Mouse (Mus musculus) midbrain, postnatal 0 days (tissue): ENCODE measurements around the gene Slc25a26. TPM values are rescaled to one million over a fixed set of nuclear protein-coding genes. Genes with fewer than 3 reads are reported as not detected.

Experiments used
- ATAC-seq: fragments of 200-750 bp; cut with Nextera tagmentation; 2 replicates; pipeline ENCODE4 v1.8.0; 2017; ENCODE audit warnings: moderate number of reproducible peaks, mild to moderate bottlenecking, moderate TSS enrichment, moderate library complexity; ENCODE audit not compliant: low FRiP score
- DNase-seq: peaks from one replicate; pipeline ENCODE4 v3.0.0-alpha.2; 2015; ENCODE audit warnings: low spot score
- H3K27ac ChIP-seq: fragments of 300-500 bp; sonication (generic); 2 replicates; pipeline ENCODE4 v1.5.1; 2014; ENCODE audit warnings: low read depth, mild to moderate bottlenecking, low read length, mixed read lengths
- H3K27me3 ChIP-seq: fragments of 300-500 bp; sonication (generic); 2 replicates; pipeline ENCODE4 v1.6.1; 2014; ENCODE audit warnings: low read length, control low read depth, mixed read lengths; ENCODE audit not compliant: insufficient read depth
- H3K36me3 ChIP-seq: fragments of 300-500 bp; sonication (generic); 2 replicates; pipeline ENCODE4 v1.6.1; 2014; ENCODE audit warnings: low read length, control low read depth, mixed read lengths; ENCODE audit not compliant: insufficient read depth
- H3K4me1 ChIP-seq: fragments of 300-500 bp; sonication (generic); 2 replicates; pipeline ENCODE4 v1.6.1; 2014; ENCODE audit warnings: mild to moderate bottlenecking, control low read depth, antibody characterized with exemption, low read length, mixed read lengths; ENCODE audit not compliant: insufficient read depth
- H3K4me2 ChIP-seq: fragments of 300-500 bp; sonication (generic); 2 replicates; pipeline ENCODE4 v1.6.1; 2014; ENCODE audit warnings: low read depth, mild to moderate bottlenecking, low read length, mixed read lengths; ENCODE audit not compliant: poor library complexity, severe bottlenecking
- H3K4me3 ChIP-seq: fragments of 300-500 bp; sonication (generic); 2 replicates; pipeline ENCODE4 v1.5.1; 2014; ENCODE audit warnings: low read depth, mild to moderate bottlenecking, low read length, moderate library complexity
- H3K9ac ChIP-seq: fragments of 300-500 bp; sonication (generic); replicated peaks from 2 replicates; pipeline ENCODE4 v1.6.1; 2014; ENCODE audit warnings: mild to moderate bottlenecking, low read length, moderate library complexity, mixed read lengths; ENCODE audit not compliant: poor library complexity, severe bottlenecking
- H3K9me3 ChIP-seq: fragments of 300-500 bp; sonication (generic); 2 replicates; pipeline ENCODE4 v1.6.1; 2016; ENCODE audit warnings: low read length, control low read depth
- CTCF ChIP-seq: IDR thresholded peaks from 2 replicates; pipeline ENCODE4 v1.5.1; 2016; ENCODE audit warnings: antibody characterized with exemption, mild to moderate bottlenecking
- WGBS: fragments of 180-500 bp; shearing (Covaris S2); extraction: QIAGEN DNeasy Blood & Tissue Kit; methylation state at CpG from one replicate; pipeline ENCODE4 v1.1.7; 2014; 5-methylcytosine and 5-hydroxymethylcytosine counted together
- microRNA-seq: library from miRNA; unstranded; fragments of <30 nt; microRNA quantifications from one replicate; pipeline ENCODE4, GENCODE M21; 2016; ENCODE audit warnings: borderline number of aligned reads
- polyA plus RNA-seq: library from polyadenylated mRNA; unstranded; fragments of >200 nt; fragmentation: Nextera tagmentation; extraction: Ambion mirVana; gene quantifications from 2 replicates; pipeline ENCODE4 v1.2.1, GENCODE M21; 2015
- total RNA-seq: library from RNA; depleted of rRNA; stranded (reverse); fragments of >200 nt; gene quantifications from 2 replicates; pipeline ENCODE4 v1.2.3, GENCODE M21; 2014; rRNA removed

Gene Slc25a26
- total and polyA plus RNA-seq, 2 experiments from 2014 or later, result 10.7 to 11.8 TPM

- peaks cover 3% of the 10 kb centered on the region for H3K4me1 ChIP-seq
- H3K9me3 ChIP-seq, result no peaks in the 10 kb centered on the region
- DNase-seq (no peak), ATAC-seq (no peak)
- no peak for TF ChIP-seq CTCF
- no peak overlapping the region for H3K4me3 ChIP-seq
- no peak overlapping the region for H3K4me2 ChIP-seq
- no peak overlapping the region for H3K9ac ChIP-seq
- no peaks in the 10 kb centered on the region for H3K36me3 ChIP-seq
- 77% methylated on average over 6 of the region's 6 CpGs for WGBS
- no peaks in the 10 kb centered on the region for H3K27me3 ChIP-seq
- H3K27ac ChIP-seq, result no peak overlapping the region
These were observed 152.6 kb downstream of the Slc25a26 start for GRCm38 (mm10) chr6:94652659-94653213.

DNA sequence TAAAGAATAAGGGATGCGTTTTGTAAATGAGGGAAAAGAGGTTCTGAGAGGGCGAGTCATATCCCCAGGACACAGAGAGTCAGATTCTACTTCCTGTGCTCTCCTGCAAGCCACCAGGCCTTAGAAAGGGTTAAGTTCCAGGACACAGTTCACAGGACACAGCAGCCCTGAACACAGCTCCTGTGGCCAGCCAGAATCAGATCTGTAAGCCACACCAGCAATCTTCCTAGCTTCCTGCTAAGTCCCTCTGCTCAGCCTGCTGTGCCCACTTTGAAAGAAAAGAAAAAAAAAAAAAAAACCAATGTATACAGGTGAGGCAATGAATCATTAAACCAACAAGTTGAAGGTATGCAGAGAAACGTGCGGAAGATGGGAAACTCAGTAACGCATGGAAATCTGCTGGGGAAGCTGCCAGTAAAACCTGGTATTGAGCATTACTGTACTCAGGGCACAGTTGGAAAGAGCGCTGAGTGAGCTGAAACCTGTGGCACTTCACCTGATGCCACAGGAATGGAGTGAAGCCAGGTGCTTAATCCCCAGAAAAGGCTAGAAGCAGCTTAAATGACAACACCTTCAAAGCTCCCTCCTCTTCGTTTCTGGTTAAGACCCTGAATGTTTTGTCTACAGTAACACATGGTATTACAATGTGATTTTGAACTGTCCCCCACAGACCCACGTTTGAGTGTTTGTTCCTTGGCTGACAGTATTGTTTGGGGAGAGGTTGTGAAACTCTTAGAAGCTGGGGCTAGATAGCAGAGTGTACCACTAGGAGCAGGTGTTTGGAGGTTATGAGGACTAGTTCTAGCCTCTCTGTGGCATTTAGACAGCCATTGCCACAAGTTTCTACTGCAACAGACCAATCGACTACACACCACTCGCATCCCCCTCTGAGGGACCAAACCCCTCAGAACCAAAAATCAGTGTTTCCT, 153.5 kb downstream of the Slc25a26 start:
- H3K4me3 ChIP-seq, result no peak overlapping the region
- H3K27ac ChIP-seq, result no peak overlapping the region
- no peaks in the 10 kb centered on the region for H3K9me3 ChIP-seq
- DNase-seq (no peak), ATAC-seq (no peak)
- no peak overlapping the region for H3K9ac ChIP-seq
- no peak overlapping the region for H3K4me2 ChIP-seq
- WGBS, result 73% methylated on average over 10 of the region's 10 CpGs
- no peaks in the 10 kb centered on the region; the same call in 1 of the 2 replicates for H3K4me1 ChIP-seq
- no peaks in the 10 kb centered on the region for H3K27me3 ChIP-seq
- TF ChIP-seq CTCF, result no peak
- H3K36me3 ChIP-seq, result no peaks in the 10 kb centered on the region

Small RNA genes within 50 kb of the gene (microRNA-seq; reads per million reads assigned to microRNA genes)
- gene Mir7041, result not detected

Other genes with a start within 250 kb of the Slc25a26 start
- gene Magi1, start 216.4 kb upstream of the Slc25a26 start, total RNA-seq, result 45.4 and 70.4 TPM in 2 replicates
- 24.1 and 27.6 TPM in 2 replicates for gene Magi1, start 216.4 kb upstream of the Slc25a26 start, polyA plus RNA-seq
- 76.3 and 90.8 TPM in 2 replicates for gene Lrig1, start 199.8 kb downstream of the Slc25a26 start, total RNA-seq
- gene Lrig1, start 199.8 kb downstream of the Slc25a26 start, polyA plus RNA-seq, result 16.6 and 22.6 TPM in 2 replicates